Mouse (Mus musculus) erythroblast, embryonic 14.5 days (primary cell): ENCODE measurements around the gene Spef2.

Source experiments
- GATA1 ChIP-seq: IDR thresholded peaks from 2 replicates; pipeline ENCODE4 v1.6.1; 2012; ENCODE audit warnings: low read length, inconsistent platforms, mixed read lengths
- TAL1 ChIP-seq: IDR thresholded peaks from 3 replicates; pipeline ENCODE4 v1.6.1; 2012; ENCODE audit warnings: low read length, inconsistent platforms, mixed read lengths

GRCm38 (mm10) chr15:9701845-9702244 lies 46.8 kb downstream of the Spef2 start:
- no peak for TF ChIP-seq TAL1
- no peak for TF ChIP-seq GATA1
